Mouse (Mus musculus) olfactory bulb, adult 2 months (tissue): ENCODE results near the gene Fstl4. TPM values are rescaled to one million over a fixed set of nuclear protein-coding genes. Genes with fewer than 3 reads are reported as not detected.
"Not testable (repeated sequence)": the region's sequence is repeated elsewhere in the genome, so short reads cannot be mapped to it uniquely, and the experiment has no call there.

Experiments used
- H3K27ac ChIP-seq: fragments of 200-500 bp; 2 replicates; pipeline ENCODE4 v1.5.1; 2012; ENCODE audit warnings: low read depth, low read length; ENCODE audit not compliant: insufficient read depth
- H3K4me1 ChIP-seq: fragments of 200-500 bp; 2 replicates; pipeline ENCODE4 v1.6.1; 2012; ENCODE audit warnings: low read length; ENCODE audit not compliant: control insufficient read depth, insufficient read depth
- H3K4me3 ChIP-seq: fragments of 200-500 bp; 2 replicates; pipeline ENCODE4 v1.5.1; 2012; ENCODE audit warnings: mild to moderate bottlenecking, low read depth, low read length, moderate library complexity; ENCODE audit not compliant: insufficient read depth
- CTCF ChIP-seq: fragments of 200-500 bp; IDR thresholded peaks from 2 replicates; pipeline ENCODE4 v1.5.1; 2012; ENCODE audit warnings: low read depth, mild to moderate bottlenecking, low read length, moderate library complexity; ENCODE audit not compliant: insufficient read depth
- POLR2A ChIP-seq: fragments of 200-500 bp; IDR thresholded peaks from 2 replicates; pipeline ENCODE4 v1.6.1; 2012; ENCODE audit warnings: mild to moderate bottlenecking, low read depth, low read length, moderate library complexity; ENCODE audit not compliant: insufficient read depth
- WGBS: fragments of 180-500 bp; shearing (Covaris S2); methylation state at CpG from one replicate; pipeline ENCODE4 v1.1.7; 2018; 5-methylcytosine and 5-hydroxymethylcytosine counted together
- polyA plus RNA-seq: library from polyadenylated mRNA; stranded (reverse); fragments of >200 nt; gene quantifications from 2 replicates; pipeline ENCODE4 v1.2.4, GENCODE M21; 2012; ENCODE audit warnings: low replicate concordance; ENCODE audit not compliant: missing spikeins, insufficient read depth, insufficient read length

Gene Fstl4
- polyA plus RNA-seq, 1 experiment, result not detected

DNA sequence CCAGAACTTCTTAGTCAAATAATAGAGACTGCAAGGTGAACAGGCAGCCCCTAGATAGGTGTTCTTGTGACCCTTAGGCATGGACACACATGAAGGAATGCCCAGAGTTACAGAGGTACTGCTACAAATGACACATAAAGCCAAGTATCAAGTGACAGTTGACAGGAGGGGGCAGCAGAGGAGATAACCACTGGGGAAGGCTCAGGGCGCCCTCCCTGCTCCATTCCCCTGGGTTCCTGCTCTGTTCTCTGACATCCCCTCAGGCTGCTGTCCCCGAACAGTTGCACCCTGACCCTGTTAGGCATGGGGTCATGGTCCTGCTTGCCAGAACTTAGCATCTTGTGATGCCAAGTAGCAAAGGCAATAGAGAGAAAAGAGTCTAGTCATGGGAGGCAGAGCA, 402.0 kb downstream of the Fstl4 start:
- TF ChIP-seq POLR2A (no peak), CTCF (no peak)
- Histone ChIP-seq H3K4me3 (no peak overlapping the region), H3K27ac (no peak overlapping the region), H3K4me1 (no peaks in the 10 kb centered on the region)
- 87% methylated on average over 2 of the region's 2 CpGs for WGBS

DNA sequence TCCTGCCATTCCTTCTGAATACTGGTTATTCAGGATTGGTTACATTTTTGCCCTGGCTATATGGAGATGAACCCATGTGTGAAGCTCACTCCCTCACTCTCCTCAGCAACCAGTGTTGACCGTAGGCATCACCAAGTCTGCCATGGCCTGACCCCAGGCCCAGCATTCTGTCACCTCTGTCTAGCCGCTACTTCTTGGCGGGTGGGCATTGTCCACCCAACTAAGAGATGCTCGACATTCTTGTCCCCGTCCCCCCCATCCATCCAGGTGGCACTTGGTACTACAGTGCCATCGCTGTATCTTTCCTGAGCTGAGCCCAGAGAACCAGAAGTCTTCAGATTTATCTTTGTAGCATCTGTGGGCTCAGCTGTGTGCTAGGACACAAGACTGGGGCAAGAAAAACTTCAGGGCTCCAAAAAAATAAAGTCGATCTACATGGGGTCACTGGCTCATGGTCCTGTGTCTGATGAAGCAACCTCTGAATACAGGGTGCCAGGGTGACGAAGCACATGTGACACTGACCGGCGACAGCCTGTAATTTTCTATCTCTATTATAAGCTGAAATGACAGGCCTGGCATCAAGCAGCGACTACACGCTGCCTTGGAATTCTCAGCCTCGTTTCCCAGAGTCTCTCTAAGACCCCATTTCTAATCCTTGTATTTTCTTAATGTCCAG, 417.9 kb downstream of the Fstl4 start:
- Histone ChIP-seq H3K27ac (no peak overlapping the region), H3K4me3 (no peak overlapping the region), H3K4me1 (peaks cover 17% of the 10 kb centered on the region)
- TF ChIP-seq CTCF (no peak), POLR2A (no peak)
- 60% methylated on average over 13 of the region's 13 CpGs for WGBS

DNA sequence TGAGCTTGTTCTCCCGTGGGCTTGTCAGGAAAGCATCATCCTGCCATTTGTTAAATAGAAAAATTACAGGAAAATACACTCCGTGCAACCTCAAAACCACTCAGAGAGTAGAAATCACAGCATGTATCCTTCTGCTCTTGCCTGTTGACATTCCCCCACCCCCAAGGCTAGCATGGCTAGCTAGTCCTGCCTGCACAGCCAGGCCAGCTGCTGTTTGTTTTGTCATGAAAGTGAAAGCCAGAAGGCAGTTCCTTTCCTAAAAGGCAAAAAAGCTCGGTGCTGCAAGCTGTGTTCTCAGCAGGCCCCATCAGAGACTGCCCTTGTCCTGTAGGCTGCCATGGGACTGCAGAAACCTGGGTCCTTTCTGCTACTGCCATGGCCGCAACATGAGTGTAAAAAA, 418.4 kb downstream of the Fstl4 start:
- WGBS, result 40% methylated on average over 4 of the region's 4 CpGs

DNA sequence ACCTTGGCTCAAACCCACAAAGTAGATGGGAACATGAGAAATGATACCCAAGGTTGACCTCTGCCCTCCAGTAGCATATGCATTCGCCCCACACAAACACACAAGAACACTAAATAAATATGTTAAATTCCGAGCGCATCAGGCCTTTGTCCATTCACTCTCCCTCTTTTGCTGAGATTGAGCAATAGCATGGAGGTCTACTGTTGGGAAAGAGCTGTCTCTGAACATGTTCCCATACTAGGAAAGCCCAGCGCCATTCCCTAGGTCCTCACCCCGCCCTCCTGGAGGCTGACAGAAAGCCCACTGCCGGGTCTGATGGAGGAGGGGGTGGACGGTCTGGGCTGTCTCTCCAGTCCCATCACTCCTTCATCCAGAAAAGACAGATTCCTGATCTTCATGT, 419.6 kb downstream of the Fstl4 start:
- H3K27ac ChIP-seq, result no peak overlapping the region
- 97% methylated on average over 7 of the region's 7 CpGs for WGBS
- peaks cover 17% of the 10 kb centered on the region for H3K4me1 ChIP-seq
- no peak for TF ChIP-seq POLR2A
- TF ChIP-seq CTCF, result no peak
- no peak overlapping the region for H3K4me3 ChIP-seq

More for the DNA sequence above, 418.4 kb downstream of the Fstl4 start:
- H3K27ac ChIP-seq, result no peak overlapping the region
- no peak overlapping the region for H3K4me3 ChIP-seq
- TF ChIP-seq CTCF (no peak), POLR2A (no peak)
- peaks cover 17% of the 10 kb centered on the region for H3K4me1 ChIP-seq

DNA sequence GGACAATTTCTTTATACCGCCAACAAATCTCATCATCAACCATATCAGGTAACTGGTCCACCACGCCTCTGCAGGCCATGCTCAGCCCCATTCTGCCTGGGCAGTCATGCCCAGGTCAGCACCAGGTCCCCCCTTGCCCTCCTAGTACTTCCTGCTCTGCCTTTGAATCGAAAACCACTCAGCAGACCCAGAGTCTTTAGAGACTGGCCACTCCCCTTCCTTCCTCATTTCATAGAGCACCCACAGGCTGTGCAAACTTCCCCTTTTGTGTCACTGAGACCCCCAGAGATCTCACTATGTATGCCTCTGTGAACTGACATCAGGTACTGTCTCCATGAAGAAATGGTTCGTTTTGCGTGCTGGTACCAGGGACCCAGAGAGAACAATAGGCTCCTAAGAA, 420.3 kb downstream of the Fstl4 start:
- 79% methylated on average over 5 of the region's 5 CpGs for WGBS
- Histone ChIP-seq H3K27ac (no peak overlapping the region), H3K4me3 (no peak overlapping the region), H3K4me1 (peaks cover 17% of the 10 kb centered on the region)
- no peak for TF ChIP-seq CTCF
- TF ChIP-seq POLR2A, result no peak

DNA sequence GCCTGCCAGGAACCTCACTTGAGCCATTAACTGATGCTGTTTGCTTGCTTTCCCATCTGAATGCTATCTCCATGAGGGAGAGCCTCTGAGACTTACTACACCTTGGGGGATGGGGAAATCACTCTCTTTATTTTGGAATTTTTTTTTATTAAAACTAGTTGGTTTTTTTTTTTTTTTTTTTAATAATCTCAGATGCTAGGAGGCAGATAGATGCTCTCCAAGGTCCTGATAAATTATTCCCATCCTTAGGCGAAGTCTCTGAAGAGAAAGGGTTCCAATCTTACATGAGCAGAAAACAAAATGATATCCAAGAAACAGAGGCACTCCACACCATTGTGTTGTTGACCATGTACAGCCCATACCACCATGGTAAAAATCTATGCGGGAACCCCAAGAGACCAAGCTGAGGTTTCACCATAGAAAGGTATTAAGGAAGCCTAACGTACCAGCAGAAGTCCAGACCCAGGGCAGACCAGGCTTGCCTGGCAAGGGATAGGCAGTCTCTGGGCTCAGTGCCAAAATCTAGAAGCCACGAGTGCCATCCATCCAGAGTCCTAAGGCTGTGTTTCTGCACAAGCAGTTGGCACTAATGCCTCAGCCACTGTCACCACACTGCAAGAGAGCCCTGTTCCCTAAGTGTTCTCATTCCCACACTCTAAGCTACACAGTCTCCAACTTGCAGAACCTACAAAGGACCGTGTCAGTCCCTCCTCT, 423.1 kb downstream of the Fstl4 start:
- H3K4me3 ChIP-seq, result no peak overlapping the region
- H3K27ac ChIP-seq, result no peak overlapping the region
- TF ChIP-seq POLR2A (no peak), CTCF (no peak)
- WGBS, result 69% methylated on average over 5 of the region's 5 CpGs
- H3K4me1 ChIP-seq, result peaks cover 12% of the 10 kb centered on the region; the same call in 1 of the 2 replicates

DNA sequence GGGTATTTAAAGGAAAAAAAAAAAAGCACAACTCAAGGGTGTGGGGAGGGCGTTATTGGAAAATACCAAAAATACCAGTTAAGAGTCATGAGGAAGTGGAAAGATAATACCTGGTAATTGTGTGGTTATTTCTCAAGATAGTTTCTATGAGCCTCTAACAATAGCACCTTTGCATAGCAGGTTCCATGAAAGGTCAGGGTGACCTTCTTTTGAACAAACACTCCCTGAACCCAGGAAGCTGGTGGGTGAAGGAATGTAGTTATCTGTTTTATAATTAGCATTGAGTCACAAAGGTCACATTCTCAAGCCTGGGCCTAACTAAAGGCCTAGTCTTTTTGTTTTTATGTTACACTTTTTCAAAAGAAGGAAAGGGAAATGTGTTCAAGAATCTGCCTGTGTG, 432.1 kb downstream of the Fstl4 start:
- 89% methylated on average over 1 of the region's 1 CpGs for WGBS
- H3K4me1 ChIP-seq, H3K27ac ChIP-seq, H3K4me3 ChIP-seq: not testable (repeated sequence)

DNA sequence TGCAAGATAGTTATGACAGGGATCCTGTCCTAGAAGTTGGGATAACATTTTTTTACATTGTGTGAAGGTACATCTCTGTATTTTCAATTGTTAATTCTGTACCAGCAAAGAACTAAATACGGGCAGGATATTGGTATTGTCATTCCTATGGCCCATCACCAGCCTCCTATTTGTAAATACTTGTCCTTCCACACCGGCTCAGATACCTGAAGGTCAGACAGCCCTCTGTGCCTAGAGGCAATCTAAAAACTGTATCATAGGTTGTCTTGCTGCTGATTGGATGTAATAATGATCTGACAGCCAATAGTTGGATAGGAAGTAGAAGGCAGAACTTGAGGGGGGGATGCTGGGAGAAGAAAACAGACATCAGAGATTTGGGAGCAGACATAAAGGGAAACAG, 432.7 kb downstream of the Fstl4 start:
- 98% methylated on average over 2 of the region's 2 CpGs for WGBS
- TF ChIP-seq POLR2A (no peak), CTCF (no peak)
- Histone ChIP-seq H3K4me1 (no peaks in the 10 kb centered on the region), H3K4me3 (no peak overlapping the region), H3K27ac (no peak overlapping the region)

DNA sequence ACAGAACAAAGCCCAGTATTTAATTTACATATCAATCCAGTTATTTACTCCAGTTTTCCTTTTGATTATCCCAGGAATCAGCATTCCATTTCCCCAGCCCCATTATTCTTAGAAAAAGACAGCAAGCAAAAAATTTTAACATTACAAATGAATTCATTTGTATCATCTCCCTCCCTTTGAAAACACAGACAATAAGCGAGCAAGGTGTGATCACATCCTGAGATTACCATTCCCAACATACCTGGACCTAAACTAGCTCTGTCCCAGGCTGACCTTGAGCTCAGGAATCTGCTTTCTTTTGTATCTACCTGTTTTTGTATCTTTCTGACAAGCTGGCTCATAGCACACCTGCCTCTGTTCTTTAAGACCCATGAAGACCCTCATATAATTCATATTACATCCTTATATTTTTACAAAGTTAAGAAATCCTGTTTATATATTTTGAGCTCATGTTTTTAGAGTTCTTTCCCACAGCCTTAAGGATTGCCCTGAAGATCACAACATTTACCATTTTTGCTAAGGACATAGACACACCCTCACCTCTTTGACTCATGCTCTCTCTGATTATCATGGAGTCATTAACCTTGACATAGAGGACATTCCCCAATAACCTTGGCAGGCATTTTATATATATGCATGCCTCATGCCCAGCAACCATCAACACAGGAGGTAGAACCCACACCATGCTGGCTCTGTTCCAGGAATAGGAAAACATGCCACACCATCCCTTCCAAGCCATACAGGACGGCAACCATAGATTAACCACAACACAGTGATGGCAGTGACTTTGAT, 438.2 kb downstream of the Fstl4 start:
- Histone ChIP-seq H3K4me1 (no peaks in the 10 kb centered on the region), H3K27ac (no peak overlapping the region), H3K4me3 (no peak overlapping the region)
- 84% methylated on average over 2 of the region's 2 CpGs for WGBS
- no peak for TF ChIP-seq CTCF
- TF ChIP-seq POLR2A, result no peak
